Mouse (Mus musculus) right cerebral cortex, postnatal 14 days (tissue): ENCODE measurements around the gene Cyp26c1.
A peak's percentile ranks its signal among the peaks of the same experiment; 100 is the strongest.

Source experiments
- DNase-seq: peaks from one replicate; pipeline ENCODE4 v3.0.0; 2022

Gene Cyp26c1

GRCm38 (mm10) chr19:37685281-37685680 is at the start of gene Cyp26c1:
TSS of gene Cyp26c1 (plus strand) at chr19:37685581.
- DNase-seq = no peak

- DNase-seq = no peak
Measured at GRCm38 (mm10) chr19:37647994-37648393, 37.4 kb upstream of the Cyp26c1 start.

- no peak for DNase-seq
Measured at GRCm38 (mm10) chr19:37650526-37650925, 34.9 kb upstream of the Cyp26c1 start.

GRCm38 (mm10) chr19:37654012-37654411 is 31.4 kb upstream of the Cyp26c1 start:
- no peak for DNase-seq

GRCm38 (mm10) chr19:37656441-37656840 is 28.9 kb upstream of the Cyp26c1 start:
- DNase-seq = no peak

- no peak for DNase-seq
Measured at GRCm38 (mm10) chr19:37665256-37665655, 20.1 kb upstream of the Cyp26c1 start.

GRCm38 (mm10) chr19:37667855-37668594 is 17.4 kb upstream of the Cyp26c1 start:
- DNase-seq = no peak

- no peak for DNase-seq
Measured at GRCm38 (mm10) chr19:37668657-37669056, 16.7 kb upstream of the Cyp26c1 start.

- no peak for DNase-seq
Measured at GRCm38 (mm10) chr19:37669486-37669885, 15.9 kb upstream of the Cyp26c1 start.

- DNase-seq = no peak
Measured at GRCm38 (mm10) chr19:37673393-37673792, 12.0 kb upstream of the Cyp26c1 start.

GRCm38 (mm10) chr19:37686347-37686746 is 966 bp downstream of the Cyp26c1 start:
- no peak for DNase-seq

GRCm38 (mm10) chr19:37686941-37687850 is 1.8 kb downstream of the Cyp26c1 start:
- no peak for DNase-seq

GRCm38 (mm10) chr19:37689478-37689877 is 4.1 kb downstream of the Cyp26c1 start:
- no peak for DNase-seq

- no peak for DNase-seq
Measured at GRCm38 (mm10) chr19:37690716-37691115, 5.3 kb downstream of the Cyp26c1 start.

- peak; percentile 60 for DNase-seq
Measured at GRCm38 (mm10) chr19:37692879-37693278, 7.5 kb downstream of the Cyp26c1 start.

- no peak for DNase-seq
Measured at GRCm38 (mm10) chr19:37695146-37695545, 9.8 kb downstream of the Cyp26c1 start.

GRCm38 (mm10) chr19:37695762-37696602 is 10.6 kb downstream of the Cyp26c1 start:
- no peak for DNase-seq

GRCm38 (mm10) chr19:37696603-37697334 is 11.4 kb downstream of the Cyp26c1 start:
- DNase-seq = no peak

GRCm38 (mm10) chr19:37697335-37697636 is 11.9 kb downstream of the Cyp26c1 start:
- no peak for DNase-seq

- no peak for DNase-seq
Measured at GRCm38 (mm10) chr19:37697651-37698272, 12.4 kb downstream of the Cyp26c1 start, which contains the start of gene Cyp26a1. TSS of gene Cyp26a1 (plus strand) at chr19:37697798.

GRCm38 (mm10) chr19:37698273-37699160 is 13.1 kb downstream of the Cyp26c1 start:
- no peak for DNase-seq
